Mouse (Mus musculus) c-Kit-positive CD71-positive TER-119-positive erythroid progenitor cells, embryonic 14.5 days (primary cell): ENCODE results near the gene Sp140.
"Not testable (repeated sequence)": the region's sequence is repeated elsewhere in the genome, so short reads cannot be mapped to it uniquely, and the experiment has no call there.

ENCODE experiments used
- DNase-seq: peaks from one replicate; pipeline ENCODE4 v3.0.0-alpha.2; 2013; ENCODE audit warnings: low spot score

The Sp140 gene

GRCm38 (mm10) chr1:85649881-85650280, 49.7 kb downstream of the Sp140 start, which contains the start of gene Sp100:
TSS of gene Sp100 (plus strand) at chr1:85649988.
- DNase-seq = not testable (repeated sequence)

GRCm38 (mm10) chr1:85650524-85650923, 50.3 kb downstream of the Sp140 start:
- DNase-seq = not testable (repeated sequence)

GRCm38 (mm10) chr1:85651770-85652275, 51.6 kb downstream of the Sp140 start:
- DNase-seq = not testable (repeated sequence)

GRCm38 (mm10) chr1:85657211-85657610, 57.0 kb downstream of the Sp140 start:
- DNase-seq = not testable (repeated sequence)

GRCm38 (mm10) chr1:85664266-85664665, 64.1 kb downstream of the Sp140 start:
- DNase-seq = no peak

- no peak for DNase-seq
These were observed 80.0 kb downstream of the Sp140 start for GRCm38 (mm10) chr1:85680226-85680625.

- DNase-seq = no peak
These were observed 86.5 kb downstream of the Sp140 start for GRCm38 (mm10) chr1:85686666-85687065.

GRCm38 (mm10) chr1:85687346-85687745, 87.2 kb downstream of the Sp140 start:
- DNase-seq = no peak

GRCm38 (mm10) chr1:85690544-85690943, 90.4 kb downstream of the Sp140 start:
- no peak for DNase-seq

GRCm38 (mm10) chr1:85692281-85692680, 92.1 kb downstream of the Sp140 start:
- DNase-seq = no peak

- DNase-seq = peak; percentile 18
These were observed 93.1 kb downstream of the Sp140 start for GRCm38 (mm10) chr1:85693280-85693679.
